Mouse (Mus musculus) bone marrow macrophage, adult 2 months (primary cell): ENCODE data around the gene Vav2. TPM values are rescaled to one million over a fixed set of nuclear protein-coding genes. Genes with fewer than 3 reads are reported as not detected.

ENCODE experiments used
- H3K27ac ChIP-seq: 2 replicates; pipeline ENCODE4 v1.5.1; 2012; ENCODE audit warnings: low read depth, low read length; ENCODE audit not compliant: insufficient read depth
- H3K4me1 ChIP-seq: 2 replicates; pipeline ENCODE4 v1.6.1; 2012; ENCODE audit warnings: low read length; ENCODE audit not compliant: control insufficient read depth, insufficient read depth
- H3K4me3 ChIP-seq: 2 replicates; pipeline ENCODE4 v1.5.1; 2012; ENCODE audit warnings: mild to moderate bottlenecking, low read length, moderate library complexity; ENCODE audit not compliant: insufficient read depth
- CTCF ChIP-seq: IDR thresholded peaks from 2 replicates; pipeline ENCODE4 v1.5.1; 2012; ENCODE audit warnings: low read depth, mild to moderate bottlenecking, low read length, moderate library complexity
- POLR2A ChIP-seq: IDR thresholded peaks from 2 replicates; pipeline ENCODE4 v1.6.1; 2012; ENCODE audit warnings: mild to moderate bottlenecking, low read depth, low read length, borderline replicate concordance
- polyA plus RNA-seq: library from polyadenylated mRNA; stranded (reverse); fragments of >200 nt; gene quantifications from 2 replicates; pipeline ENCODE4 v1.2.4, GENCODE M21; 2012; ENCODE audit not compliant: missing spikeins, insufficient read depth, insufficient read length

Gene Vav2
- polyA plus RNA-seq, 1 experiment = 16.3 TPM

DNA sequence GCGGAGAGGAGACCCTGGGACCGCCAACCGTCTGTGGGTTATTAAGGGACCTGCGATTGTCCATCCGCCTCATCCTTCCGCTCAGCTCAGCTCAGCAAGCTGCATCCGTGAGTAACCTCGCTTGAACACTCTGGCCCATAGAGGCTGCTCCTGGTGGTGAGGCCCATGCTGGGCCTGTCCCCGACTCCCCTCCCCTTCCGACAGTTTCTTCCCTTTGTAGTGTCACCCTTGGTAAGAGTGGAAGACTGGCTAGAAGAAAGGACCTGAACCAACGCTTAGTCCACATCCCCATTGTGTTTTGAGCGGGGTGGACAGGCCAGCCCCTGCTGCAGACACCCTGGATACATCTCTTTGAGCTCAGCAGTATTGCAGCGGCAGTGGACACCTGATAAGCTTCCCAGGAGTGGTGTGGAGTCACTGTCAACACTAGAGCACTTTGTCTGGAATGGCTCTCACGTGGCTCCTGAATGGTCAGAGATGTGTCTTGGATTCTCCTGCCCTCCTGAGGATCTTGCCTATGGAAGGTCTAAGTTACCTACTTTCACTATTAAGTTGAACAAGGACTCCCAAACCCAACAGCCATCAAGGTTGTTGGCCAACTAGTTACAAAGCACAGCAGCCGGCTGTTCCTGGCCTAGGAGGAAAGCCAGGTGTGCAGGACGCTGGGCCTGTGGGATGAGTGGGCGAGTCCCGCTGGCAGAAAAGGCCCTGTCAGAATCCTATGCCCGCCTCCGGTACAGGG lies 16.0 kb upstream of the Vav2 start:
- Histone ChIP-seq H3K4me1 (peaks cover 10% of the 10 kb centered on the region), H3K27ac (no peak overlapping the region), H3K4me3 (peak overlapping the region; percentile 68)
- 0 out of 2 replicates have a peak, but pooled peaks have one; percentile 9 for TF ChIP-seq CTCF
- no peak for TF ChIP-seq POLR2A

- peaks cover 15% of the 10 kb centered on the region for H3K4me1 ChIP-seq
- TF ChIP-seq POLR2A (no peak), CTCF (no peak)
- H3K27ac ChIP-seq = no peak within 1 kb of the TSS
- H3K4me3 ChIP-seq = peak within 1 kb of the TSS; percentile 68
Observed at GRCm38 (mm10) chr2:27441767-27442707, 15.2 kb upstream of the Vav2 start, which contains the start of gene Brd3os. Gene Brd3os, plus strand, starts transcription at chr2:27442324.

DNA sequence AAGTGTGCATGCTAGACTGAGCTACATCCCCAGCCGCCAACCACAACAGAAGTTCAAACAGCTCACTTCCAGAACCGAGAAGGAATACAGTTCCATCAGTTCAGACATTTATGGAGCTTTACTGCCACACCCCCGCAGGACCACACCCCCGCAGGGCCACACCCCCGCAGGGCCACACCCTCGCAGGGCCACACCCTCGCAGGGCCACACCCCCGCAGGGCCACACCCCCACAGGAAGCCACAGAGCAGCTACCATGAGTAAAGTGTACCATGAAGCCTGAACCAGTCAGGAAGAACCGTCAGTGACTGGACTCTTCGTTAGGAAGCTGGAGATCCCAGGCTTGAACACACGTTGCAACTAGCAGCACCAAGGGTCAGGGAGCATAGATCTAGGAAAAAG lies 11.4 kb upstream of the Vav2 start:
- Histone ChIP-seq H3K4me1 (peaks cover 26% of the 10 kb centered on the region), H3K4me3 (no peak overlapping the region), H3K27ac (no peak overlapping the region)
- TF ChIP-seq POLR2A = no peak
- no peak for TF ChIP-seq CTCF

- TF ChIP-seq POLR2A (no peak), CTCF (no peak)
- Histone ChIP-seq H3K4me3 (no peak overlapping the region), H3K27ac (no peak overlapping the region), H3K4me1 (peaks cover 26% of the 10 kb centered on the region)
Observed at GRCm38 (mm10) chr2:27437876-27438275, 11.0 kb upstream of the Vav2 start.

- H3K27ac ChIP-seq = no peak overlapping the region
- no peak overlapping the region for H3K4me3 ChIP-seq
- H3K4me1 ChIP-seq = peaks cover 14% of the 10 kb centered on the region
- TF ChIP-seq CTCF = no peak
- TF ChIP-seq POLR2A = no peak
Observed at GRCm38 (mm10) chr2:27432599-27432998, 5.8 kb upstream of the Vav2 start.

DNA sequence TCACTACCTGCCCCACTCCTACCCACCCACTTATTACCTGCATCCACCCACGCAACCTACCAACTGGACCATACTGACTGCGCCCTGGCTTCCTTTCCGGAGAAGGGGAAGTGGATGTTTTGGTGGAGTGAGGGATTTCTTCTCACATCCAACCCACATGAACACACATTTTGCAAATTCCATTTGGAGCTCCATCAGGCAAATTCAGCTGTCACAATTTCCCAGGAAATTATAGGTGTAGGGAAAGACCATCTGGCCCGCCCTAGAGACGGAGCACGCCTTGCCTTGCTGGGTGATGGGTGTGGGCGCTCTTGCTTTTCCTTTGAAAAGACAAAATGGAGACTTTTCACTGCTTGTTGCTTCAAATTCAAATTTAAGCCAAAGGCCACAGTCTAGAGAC lies 3.8 kb upstream of the Vav2 start:
- TF ChIP-seq POLR2A = no peak
- no peak for TF ChIP-seq CTCF
- Histone ChIP-seq H3K4me1 (peaks cover 14% of the 10 kb centered on the region), H3K27ac (no peak overlapping the region), H3K4me3 (no peak overlapping the region)

DNA sequence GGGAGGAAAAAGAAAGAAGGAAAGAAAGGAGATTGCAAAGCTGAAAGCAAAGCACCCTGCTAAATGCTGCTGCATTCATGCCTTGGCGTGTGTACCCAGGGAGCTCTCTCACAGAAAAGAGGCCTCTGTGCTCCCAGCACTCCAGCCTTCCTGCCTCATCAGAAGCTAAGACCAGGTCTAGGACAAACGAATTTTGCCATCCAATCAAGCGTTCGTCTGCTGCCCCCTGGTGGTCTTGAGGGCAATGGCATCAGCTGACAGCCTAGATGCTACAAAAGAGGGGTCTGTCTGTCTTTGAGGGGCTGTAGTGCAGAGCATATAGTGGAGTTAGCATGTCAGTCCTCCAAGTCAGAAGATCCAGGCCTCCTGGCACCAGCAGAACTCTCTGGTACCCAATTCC lies 1.2 kb upstream of the Vav2 start:
- H3K27ac ChIP-seq = no peak overlapping the region
- no peak for TF ChIP-seq POLR2A
- peak; percentile 89 for TF ChIP-seq CTCF
- H3K4me3 ChIP-seq = no peak overlapping the region
- peaks cover 10% of the 10 kb centered on the region; the same call in 1 of the 2 replicates for H3K4me1 ChIP-seq

DNA sequence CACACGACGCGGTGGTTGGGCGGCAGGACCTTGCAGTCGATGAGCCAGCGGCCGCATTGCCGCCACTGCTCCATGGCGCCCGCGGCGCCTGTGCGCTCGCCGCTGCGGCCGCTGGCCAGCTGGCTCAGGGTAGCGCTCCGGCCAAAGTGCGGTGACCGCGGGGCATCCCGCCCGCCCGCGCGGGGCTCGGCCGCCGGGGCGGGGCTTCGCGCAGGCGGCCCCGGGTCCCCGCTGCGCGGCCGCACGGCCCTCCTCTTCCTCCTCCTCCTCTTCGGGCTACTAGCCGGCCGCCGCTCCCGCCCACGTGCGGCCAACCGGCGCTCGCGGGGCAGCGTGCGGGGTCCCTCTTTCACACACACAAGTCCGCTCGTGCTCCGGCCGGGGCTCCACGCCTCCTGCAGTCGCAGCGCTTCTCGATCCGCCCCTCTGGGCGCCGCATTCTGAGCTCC lies 403 bp downstream of the Vav2 start:
- TF ChIP-seq POLR2A (no peak), CTCF (no peak)
- H3K4me3 ChIP-seq = peak overlapping the region; percentile 92
- peak overlapping the region; percentile 38 for H3K27ac ChIP-seq
- peaks cover 10% of the 10 kb centered on the region for H3K4me1 ChIP-seq

GRCm38 (mm10) chr2:27425751-27426405 lies 955 bp downstream of the Vav2 start:
- H3K4me1 ChIP-seq = peaks cover 10% of the 10 kb centered on the region
- TF ChIP-seq POLR2A (no peak), CTCF (no peak)
- H3K27ac ChIP-seq = no peak overlapping the region

More at GRCm38 (mm10) chr2:27425751-27426405, 955 bp downstream of the Vav2 start:
- H3K4me3 ChIP-seq = peak overlapping the region; percentile 92
